Mouse (Mus musculus) gastrocnemius, postnatal 4 days (tissue): ENCODE results near the gene Setdb1. TPM values are rescaled to one million over a fixed set of nuclear protein-coding genes. Genes with fewer than 3 reads are reported as not detected.

Experiments
- DNase-seq, 2 experiments: peaks; one replicate each; pipeline ENCODE4 v3.0.0; 2021 to 2022; ENCODE audit warnings: low spot score in 2 of 2, mixed read lengths in 2 of 2
- total RNA-seq, 2 experiments: library from RNA; stranded (reverse); gene quantifications; 2 replicates each; pipeline ENCODE4 v1.2.3; 2021

Setdb1 gene
- total RNA-seq, 2 experiments from 2014 or later = 22.5 to 24.5 TPM

- no peak for DNase-seq
These were observed 37.0 kb downstream of the Setdb1 start for GRCm38 (mm10) chr3:95319701-95320625.

- DNase-seq = no peak
These were observed 37.9 kb downstream of the Setdb1 start for GRCm38 (mm10) chr3:95319110-95319509.

DNA sequence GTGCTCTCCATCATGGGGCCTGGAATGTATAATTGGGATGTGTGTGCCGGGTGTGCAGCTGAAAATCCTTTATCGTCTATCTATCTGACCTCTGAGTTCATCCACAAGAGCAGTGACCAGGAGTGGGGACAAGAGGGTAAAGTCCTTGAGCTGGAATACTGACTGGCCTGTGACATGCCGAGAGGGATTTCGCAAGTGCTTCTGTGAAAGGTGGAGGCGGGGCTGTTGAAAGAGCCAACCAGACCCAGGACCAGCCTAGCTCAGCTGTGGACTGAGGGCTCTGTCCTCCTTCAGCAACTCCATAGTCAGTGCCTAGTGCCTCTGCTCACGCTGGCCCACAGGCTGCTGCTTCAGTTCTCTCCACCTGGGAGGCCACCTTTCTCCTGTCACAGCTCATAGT is 38.5 kb downstream of the Setdb1 start:
- DNase-seq = no peak

GRCm38 (mm10) chr3:95317414-95318080 is 39.5 kb downstream of the Setdb1 start:
- DNase-seq = peak in 1 of 2 experiments; percentile 41

DNA sequence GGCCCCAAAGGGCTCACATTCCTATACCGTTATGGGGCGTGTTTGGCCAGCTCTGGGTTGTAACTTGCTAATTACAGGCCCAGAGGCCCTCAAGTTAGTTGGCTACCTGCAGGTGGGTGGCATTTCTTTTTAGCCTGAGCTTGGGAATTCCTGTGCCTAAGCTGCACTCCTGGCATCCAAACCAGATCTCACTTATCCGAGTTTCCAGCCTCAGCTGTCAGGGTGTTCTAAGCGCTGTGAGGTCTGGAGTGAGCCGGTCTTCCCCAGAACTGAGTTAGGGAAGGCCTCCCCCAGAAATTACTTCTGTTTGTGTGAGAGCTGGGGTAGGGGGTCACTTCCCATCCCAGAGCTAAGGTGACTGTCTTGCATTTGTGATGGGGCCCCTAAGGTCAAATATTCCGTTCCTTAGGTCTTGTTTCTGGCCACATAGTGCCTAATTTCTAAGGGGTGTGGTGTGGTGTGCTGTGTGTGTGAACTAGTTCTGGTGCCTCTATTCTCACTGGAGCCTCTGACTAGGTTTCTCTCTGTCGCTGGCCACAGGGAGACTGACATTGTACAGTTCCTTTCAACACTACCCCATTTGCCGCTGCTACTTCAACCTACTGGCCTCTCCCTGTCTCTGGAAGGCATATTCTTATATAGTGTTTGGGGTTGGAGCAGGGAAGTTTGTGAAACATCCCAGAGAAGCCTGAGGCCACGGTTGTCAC is 41.0 kb downstream of the Setdb1 start:
- DNase-seq = no peak

- peak; percentile 90 to 94 for DNase-seq
These were observed 41.7 kb downstream of the Setdb1 start for GRCm38 (mm10) chr3:95315094-95315843.

GRCm38 (mm10) chr3:95314486-95315093 is 42.4 kb downstream of the Setdb1 start, which contains the start of gene Cers2:
TSS of gene Cers2 (plus strand) at chr3:95314791.
- DNase-seq = no peak

GRCm38 (mm10) chr3:95314075-95314474 is 42.9 kb downstream of the Setdb1 start:
- DNase-seq = no peak

- DNase-seq = no peak
These were observed 43.5 kb downstream of the Setdb1 start for GRCm38 (mm10) chr3:95313476-95313875.

DNA sequence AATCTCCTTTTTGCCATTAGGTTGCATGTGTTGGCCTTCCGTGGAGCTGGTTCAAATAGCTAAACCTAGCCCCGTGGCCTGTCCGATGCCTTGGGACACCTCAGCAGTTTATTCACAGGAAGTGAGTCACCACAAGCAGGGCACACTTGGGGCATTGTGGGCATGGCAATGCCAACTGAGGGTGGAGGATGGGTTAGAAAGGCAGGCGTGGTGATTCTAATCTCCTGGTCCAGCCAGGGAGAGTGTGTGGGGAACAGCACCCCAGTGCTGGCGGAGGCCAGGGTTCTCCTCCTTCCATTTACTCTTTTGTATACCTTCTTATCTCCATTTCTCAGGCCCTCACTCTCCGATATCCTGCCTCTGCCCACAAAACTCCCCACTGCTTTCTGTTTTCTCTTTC is 44.4 kb downstream of the Setdb1 start:
- DNase-seq = no peak

- peak in 1 of 2 experiments; percentile 52 for DNase-seq
These were observed 45.8 kb downstream of the Setdb1 start for GRCm38 (mm10) chr3:95310968-95311882.

DNA sequence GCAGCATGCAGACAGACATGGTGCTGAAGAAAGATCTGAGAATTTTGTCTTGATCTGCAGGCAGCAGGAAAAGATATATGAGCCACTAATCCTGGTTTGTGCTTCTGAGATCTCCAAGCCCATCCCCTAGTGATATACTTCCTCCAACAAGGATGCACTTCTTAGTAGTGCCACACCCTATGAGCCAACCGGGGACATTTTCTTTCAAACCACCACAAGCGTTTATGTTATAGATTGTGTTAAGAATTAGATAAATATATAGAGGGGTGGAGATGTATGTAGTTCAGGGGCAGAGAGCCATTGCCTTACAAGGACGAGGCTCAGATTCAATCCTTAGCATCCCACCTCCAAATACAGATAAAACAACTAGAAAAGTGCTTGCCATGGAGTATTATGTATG is 46.5 kb downstream of the Setdb1 start:
- DNase-seq = no peak

DNA sequence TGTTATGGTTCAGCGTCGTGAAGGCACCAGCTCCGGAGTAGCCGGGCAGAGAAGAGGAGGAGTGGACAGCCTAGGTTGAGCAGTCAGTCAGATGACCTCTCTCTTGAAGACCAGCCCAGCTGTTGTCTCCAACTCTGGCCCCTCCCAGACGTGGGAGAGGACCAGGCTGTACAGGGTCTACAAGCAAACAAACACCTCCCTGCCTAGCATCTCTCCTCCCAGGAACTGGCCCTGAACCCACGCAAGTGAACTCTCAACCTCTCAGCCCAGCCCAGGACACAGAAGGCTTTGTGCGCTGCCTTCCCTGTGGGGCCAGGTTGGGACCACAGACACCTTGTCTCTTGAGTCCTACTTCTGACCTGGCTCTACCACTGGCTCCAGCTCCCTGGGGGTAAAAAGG is 49.9 kb downstream of the Setdb1 start, which contains the start of gene Anxa9:
TSS of gene Anxa9 (minus strand) at position 77 of the 400 bp plus-strand sequence.
- DNase-seq = no peak

DNA sequence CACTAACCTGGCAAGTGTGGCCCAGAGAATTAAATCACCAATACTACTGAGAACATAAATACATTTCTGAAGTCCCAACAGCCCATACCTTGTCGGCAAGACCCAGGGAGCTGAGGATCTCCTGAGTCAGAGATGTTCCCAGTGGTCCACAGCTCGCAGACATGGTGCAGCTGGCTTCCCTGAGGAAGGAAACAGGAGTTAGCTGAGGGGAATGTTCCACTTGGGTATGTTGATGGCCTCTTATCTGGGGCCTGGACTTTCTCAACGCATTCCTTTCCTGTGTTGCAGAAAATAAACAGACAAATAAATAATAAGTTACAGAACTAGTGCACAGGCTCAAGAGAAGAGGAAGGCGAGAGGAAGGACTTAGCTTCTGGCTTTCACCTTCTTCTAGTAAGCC is 50.8 kb downstream of the Setdb1 start:
- no peak for DNase-seq

DNA sequence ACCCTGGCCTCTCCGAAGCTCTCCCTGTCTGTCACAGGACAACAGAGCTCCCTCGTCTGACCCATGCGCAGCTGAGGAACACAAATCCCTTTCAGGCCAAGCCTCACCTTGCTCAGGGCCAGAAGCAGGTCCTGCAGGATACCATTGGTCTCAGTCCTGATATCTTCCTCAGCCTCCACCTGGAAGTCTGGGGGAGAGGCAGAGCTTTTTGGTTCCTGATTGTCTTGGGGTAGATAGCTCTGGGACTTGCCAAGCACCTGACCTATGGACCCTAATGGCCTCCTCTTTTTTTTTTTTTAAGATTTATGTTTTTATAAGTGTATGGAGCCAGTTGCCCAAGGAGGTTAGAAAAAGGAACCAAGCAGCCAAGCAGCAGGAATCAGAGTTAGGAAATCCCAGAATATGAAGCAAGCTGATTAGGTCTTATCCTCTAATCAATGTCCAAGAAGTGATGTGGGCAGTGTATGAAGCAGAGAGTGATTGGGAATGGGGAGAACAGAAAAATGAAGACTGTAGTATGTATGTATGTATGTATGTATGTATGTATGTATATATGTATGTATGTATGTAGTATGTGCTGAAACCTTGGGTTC is 55.7 kb downstream of the Setdb1 start:
- DNase-seq = no peak

- DNase-seq = no peak
These were observed 59.0 kb downstream of the Setdb1 start for GRCm38 (mm10) chr3:95298018-95298417.

DNA sequence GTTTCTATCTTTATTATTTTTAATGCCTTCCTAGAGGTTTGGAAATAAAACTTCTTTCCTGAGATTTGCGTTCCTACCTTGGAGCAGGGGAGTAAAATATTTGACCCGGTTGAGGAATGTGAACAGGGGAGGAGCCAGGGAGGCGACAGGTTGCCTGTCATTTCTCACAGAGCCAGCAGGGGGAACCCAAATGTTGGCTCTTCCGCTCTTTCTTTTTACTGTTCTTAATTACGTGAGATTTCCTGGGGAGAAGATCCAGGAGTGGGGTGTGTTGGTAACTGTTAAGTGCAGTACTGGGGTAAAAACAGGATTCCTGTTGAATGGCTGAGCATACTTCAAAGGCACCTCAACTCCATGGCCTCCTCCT is 60.9 kb downstream of the Setdb1 start:
- DNase-seq = no peak

- no peak for DNase-seq
These were observed 61.5 kb downstream of the Setdb1 start for GRCm38 (mm10) chr3:95295321-95296102.
